Mouse (Mus musculus) testis, adult 2 months (tissue): ENCODE data around the gene C3. TPM values are rescaled to one million over a fixed set of nuclear protein-coding genes. Genes with fewer than 3 reads are reported as not detected.

Source experiments
- H3K27ac ChIP-seq: fragments of 200-500 bp; 2 replicates; pipeline ENCODE4 v1.5.1; 2012; ENCODE audit warnings: low read depth, low read length; ENCODE audit not compliant: control insufficient read depth, insufficient read depth
- H3K27me3 ChIP-seq: fragments of 200-500 bp; 2 replicates; pipeline ENCODE4 v1.6.1; 2012; ENCODE audit warnings: mild to moderate bottlenecking, low read length, moderate library complexity; ENCODE audit not compliant: control insufficient read depth, insufficient read depth
- H3K36me3 ChIP-seq: fragments of 200-500 bp; 2 replicates; pipeline ENCODE4 v1.6.1; 2012; ENCODE audit warnings: mild to moderate bottlenecking, low read length; ENCODE audit not compliant: control insufficient read depth, insufficient read depth
- H3K4me1 ChIP-seq: fragments of 200-500 bp; 2 replicates; pipeline ENCODE4 v1.6.1; 2012; ENCODE audit warnings: low read length; ENCODE audit not compliant: control insufficient read depth, insufficient read depth
- H3K4me3 ChIP-seq: fragments of 200-500 bp; 2 replicates; pipeline ENCODE4 v1.5.1; 2012; ENCODE audit warnings: low read depth, mild to moderate bottlenecking, low read length, moderate library complexity, mixed read lengths; ENCODE audit not compliant: control insufficient read depth
- CTCF ChIP-seq: fragments of 200-500 bp; IDR thresholded peaks from 2 replicates; pipeline ENCODE4 v1.5.1; 2012; ENCODE audit warnings: low read depth, mild to moderate bottlenecking, inconsistent platforms, low read length, moderate library complexity; ENCODE audit not compliant: control insufficient read depth, insufficient read depth, insufficient replicate concordance
- POLR2A ChIP-seq: fragments of 200-500 bp; IDR thresholded peaks from 2 replicates; pipeline ENCODE4 v1.6.1; 2012; ENCODE audit warnings: low read depth, mild to moderate bottlenecking, inconsistent platforms, low read length, moderate library complexity; ENCODE audit not compliant: control insufficient read depth
- polyA plus RNA-seq: library from polyadenylated mRNA; depleted of rRNA; stranded (reverse); fragments of >200 nt; gene quantifications from 2 replicates; pipeline ENCODE4 v1.2.3, GENCODE M21; 2012

Gene C3
- polyA plus RNA-seq, 1 experiment = 6.3 TPM

- no peak overlapping the region for H3K4me3 ChIP-seq
- no peaks in the 10 kb centered on the region; the same call in 1 of the 2 replicates for H3K4me1 ChIP-seq
- no peaks in the 10 kb centered on the region for H3K27me3 ChIP-seq
- TF ChIP-seq CTCF (no peak), POLR2A (no peak)
- no peaks in the 10 kb centered on the region for H3K36me3 ChIP-seq
- no peak overlapping the region for H3K27ac ChIP-seq
Observed at GRCm38 (mm10) chr17:57229851-57230727, 2.2 kb upstream of the C3 start.

- H3K36me3 ChIP-seq = no peaks in the 10 kb centered on the region
- H3K27me3 ChIP-seq = no peaks in the 10 kb centered on the region
- no peak overlapping the region for H3K27ac ChIP-seq
- peaks cover 9% of the 10 kb centered on the region for H3K4me1 ChIP-seq
- no peak overlapping the region for H3K4me3 ChIP-seq
- TF ChIP-seq POLR2A = no peak
- no peak for TF ChIP-seq CTCF
Observed at GRCm38 (mm10) chr17:57228873-57229272, 937 bp upstream of the C3 start.

DNA sequence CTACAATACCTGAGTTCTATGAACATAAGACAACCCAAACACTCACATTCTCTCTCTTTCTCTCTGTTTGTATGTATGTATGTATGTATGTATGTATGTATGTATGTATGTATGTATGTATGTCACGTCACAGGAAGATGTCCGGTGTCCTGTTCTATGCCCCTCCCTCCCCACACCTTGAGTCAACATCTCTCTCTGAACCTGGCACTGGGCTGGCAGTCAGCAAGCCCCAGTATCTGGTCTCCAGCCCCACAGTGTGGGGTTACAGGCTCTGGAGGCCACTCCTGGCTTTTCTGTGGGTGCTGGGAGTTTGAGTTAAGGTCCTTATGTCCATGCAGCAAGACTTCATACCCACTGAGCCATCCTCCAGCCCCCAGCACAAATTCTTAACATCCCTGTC, 468 bp downstream of the C3 start:
- TF ChIP-seq CTCF (no peak), POLR2A (no peak)
- H3K4me1 ChIP-seq = peaks cover 9% of the 10 kb centered on the region
- no peaks in the 10 kb centered on the region for H3K36me3 ChIP-seq
- H3K4me3 ChIP-seq = no peak overlapping the region
- H3K27ac ChIP-seq = no peak overlapping the region
- no peaks in the 10 kb centered on the region for H3K27me3 ChIP-seq

DNA sequence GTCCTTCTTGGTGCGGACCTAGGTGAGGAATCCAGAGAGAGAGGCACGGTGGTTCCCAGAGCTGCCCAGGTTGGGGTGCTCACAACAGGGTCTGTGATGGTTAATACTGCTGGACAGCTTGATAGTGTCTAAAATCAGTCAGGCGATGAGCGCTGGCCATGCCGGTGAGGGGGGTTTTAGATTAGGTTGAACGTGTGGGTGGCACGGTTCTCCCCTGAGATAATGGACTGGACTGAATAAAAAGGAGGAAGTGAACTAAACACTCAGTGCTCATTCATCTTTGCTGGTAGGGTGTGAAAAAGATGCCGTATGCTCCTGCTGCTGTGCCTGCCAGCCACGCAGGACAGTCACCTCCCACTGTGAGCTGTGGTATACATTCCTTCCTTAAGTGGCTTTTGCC, 4.6 kb downstream of the C3 start:
- Histone ChIP-seq H3K4me1 (peaks cover 9% of the 10 kb centered on the region), H3K27ac (no peak overlapping the region), H3K36me3 (no peaks in the 10 kb centered on the region), H3K4me3 (no peak overlapping the region), H3K27me3 (no peaks in the 10 kb centered on the region)
- TF ChIP-seq POLR2A (no peak), CTCF (no peak)

- no peaks in the 10 kb centered on the region for H3K27me3 ChIP-seq
- H3K36me3 ChIP-seq = no peaks in the 10 kb centered on the region
- no peak overlapping the region for H3K4me3 ChIP-seq
- H3K4me1 ChIP-seq = peaks cover 9% of the 10 kb centered on the region
- TF ChIP-seq CTCF = no peak
- H3K27ac ChIP-seq = no peak overlapping the region
Observed at GRCm38 (mm10) chr17:57221911-57222310, 6.0 kb downstream of the C3 start.

DNA sequence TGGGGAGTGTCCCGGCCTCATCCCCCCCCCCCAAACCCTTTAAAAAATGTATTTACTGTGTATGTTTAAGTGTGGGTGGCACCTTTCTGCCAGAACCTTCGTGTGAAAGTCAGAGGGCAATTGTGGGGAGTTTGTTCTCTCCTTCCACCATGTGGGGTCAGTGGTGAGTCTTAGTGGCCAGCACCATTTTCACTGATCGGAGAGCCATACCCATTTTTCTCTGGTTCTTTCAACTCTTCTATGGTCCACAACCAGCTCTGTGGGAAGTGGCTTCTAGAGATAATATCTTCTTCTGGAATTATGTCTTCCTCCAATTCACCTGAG, 8.1 kb downstream of the C3 start:
- no peak overlapping the region for H3K27ac ChIP-seq
- peaks cover 11% of the 10 kb centered on the region for H3K4me1 ChIP-seq
- no peaks in the 10 kb centered on the region for H3K27me3 ChIP-seq
- TF ChIP-seq CTCF (no peak), POLR2A (no peak)
- H3K4me3 ChIP-seq = no peak overlapping the region
- H3K36me3 ChIP-seq = no peaks in the 10 kb centered on the region

DNA sequence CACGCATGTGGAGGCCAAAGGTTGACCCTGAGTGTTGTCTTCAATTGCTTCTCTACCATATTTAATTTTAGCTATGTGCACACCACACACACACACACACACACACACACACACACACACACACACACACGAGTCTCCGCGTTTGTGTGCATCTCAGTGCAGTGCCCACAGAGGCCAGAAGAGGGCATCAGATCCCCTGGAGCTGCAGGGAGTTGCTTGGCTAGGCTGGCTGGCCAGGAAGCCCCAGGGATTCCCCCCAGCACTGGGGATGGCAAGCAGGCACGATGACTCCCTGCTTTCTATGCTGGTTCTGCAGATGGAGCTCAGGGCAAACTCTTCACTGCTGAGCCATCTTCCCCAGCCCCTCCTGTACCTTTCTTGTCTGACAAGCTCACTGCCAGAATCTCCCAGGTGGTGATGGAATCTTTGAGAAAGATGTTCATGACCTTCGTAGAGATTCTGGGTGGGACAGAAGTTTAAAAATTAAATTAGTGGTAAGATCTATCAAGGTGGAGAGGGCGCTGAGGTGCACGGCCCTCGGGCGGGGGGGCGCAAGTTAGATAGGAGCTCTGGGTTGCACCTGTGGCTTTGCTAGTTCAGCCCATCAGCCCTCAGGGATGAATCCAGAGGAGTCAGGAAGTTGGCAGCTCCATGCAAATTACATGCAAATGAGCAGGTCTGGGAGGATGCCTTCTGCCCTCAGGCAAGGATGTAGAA, 8.6 kb downstream of the C3 start:
- TF ChIP-seq CTCF (peak; percentile 69), POLR2A (no peak)
- no peaks in the 10 kb centered on the region for H3K36me3 ChIP-seq
- no peak overlapping the region for H3K4me3 ChIP-seq
- no peak overlapping the region for H3K27ac ChIP-seq
- peaks cover 9% of the 10 kb centered on the region for H3K4me1 ChIP-seq
- no peaks in the 10 kb centered on the region for H3K27me3 ChIP-seq
